Mouse (Mus musculus): Measurements from ENCODE around the gene Tmem182. TPM values are rescaled to one million over a fixed set of nuclear protein-coding genes. Genes with fewer than 3 reads are reported as not detected.

Tmem182 gene
- total RNA-seq, 2 experiments from 2014 or later = not detected

DNA sequence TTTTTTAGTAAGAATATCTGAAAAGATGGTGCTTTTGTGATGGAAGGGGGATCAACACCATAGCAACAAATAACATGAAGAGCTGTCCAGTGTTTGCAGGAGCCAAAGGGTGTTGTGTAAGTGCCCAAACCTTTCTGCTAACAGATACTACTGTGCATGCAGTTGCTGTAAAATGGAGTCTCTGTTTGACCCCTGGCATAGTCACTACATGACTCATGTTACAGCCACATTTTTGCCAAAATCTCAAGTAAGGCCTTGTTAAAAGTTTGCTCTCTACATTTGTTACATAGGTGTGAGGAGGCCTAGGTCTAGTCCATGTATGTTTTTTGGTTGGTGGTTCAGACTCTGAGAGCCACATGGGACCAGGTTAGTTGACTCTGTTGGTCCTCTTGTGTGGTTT lies 45.9 kb downstream of the Tmem182 start:
- no peak for ATAC-seq (replicated peaks; ENCODE audit: low FRiP score, poor library complexity, severe bottlenecking)

GRCm38 (mm10) chr1:40855268-40855667 lies 49.9 kb downstream of the Tmem182 start:
- ATAC-seq (replicated peaks; ENCODE audit: low FRiP score, poor library complexity, severe bottlenecking) = no peak

- no peak for ATAC-seq (replicated peaks; ENCODE audit: low FRiP score, poor library complexity, severe bottlenecking)
Measured at GRCm38 (mm10) chr1:40856846-40857636, 51.6 kb downstream of the Tmem182 start.

- no peak for ATAC-seq (replicated peaks; ENCODE audit: low FRiP score, poor library complexity, severe bottlenecking)
Measured at GRCm38 (mm10) chr1:40865043-40865442, 59.6 kb downstream of the Tmem182 start.

DNA sequence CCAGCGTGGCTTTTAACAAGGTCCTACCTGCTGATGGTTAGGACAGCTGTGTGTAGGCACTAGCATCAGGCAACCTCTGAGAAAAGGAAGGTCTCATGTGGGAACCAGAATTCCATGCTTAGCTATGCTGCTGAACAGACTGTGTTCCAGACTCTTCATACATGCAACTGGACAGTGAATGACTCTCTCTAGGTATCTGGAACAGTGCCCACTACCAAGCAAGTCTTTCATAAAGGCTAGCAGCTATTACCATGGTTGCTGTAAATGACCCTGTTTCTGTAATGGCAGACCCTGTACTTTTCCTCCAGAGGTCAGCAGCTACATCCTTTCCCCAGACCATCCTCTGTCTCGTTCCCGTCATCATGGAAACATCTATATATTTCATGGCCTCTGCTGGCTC lies 61.7 kb downstream of the Tmem182 start:
- ATAC-seq (replicated peaks; ENCODE audit: low FRiP score, poor library complexity, severe bottlenecking) = no peak

DNA sequence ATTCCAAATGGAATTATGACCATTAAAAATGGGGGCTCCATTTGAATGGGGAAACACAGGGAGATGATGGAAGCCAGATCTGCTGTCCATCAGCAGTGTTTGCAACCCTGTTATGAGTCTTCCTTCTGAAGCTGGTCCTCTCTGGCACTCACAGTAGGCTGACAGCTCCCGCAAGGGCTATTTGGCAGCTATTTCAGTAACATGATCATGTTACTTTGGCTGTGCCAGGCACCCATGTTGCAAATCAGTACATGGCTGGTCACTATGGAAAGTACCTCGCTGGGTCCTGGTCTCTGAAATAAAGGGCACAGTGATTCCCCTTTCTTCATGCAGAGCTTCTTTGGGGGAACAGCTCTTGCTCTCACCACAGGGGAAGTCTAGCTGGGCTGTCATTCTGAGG lies 62.2 kb downstream of the Tmem182 start:
- no peak for ATAC-seq (replicated peaks; ENCODE audit: low FRiP score, poor library complexity, severe bottlenecking)

DNA sequence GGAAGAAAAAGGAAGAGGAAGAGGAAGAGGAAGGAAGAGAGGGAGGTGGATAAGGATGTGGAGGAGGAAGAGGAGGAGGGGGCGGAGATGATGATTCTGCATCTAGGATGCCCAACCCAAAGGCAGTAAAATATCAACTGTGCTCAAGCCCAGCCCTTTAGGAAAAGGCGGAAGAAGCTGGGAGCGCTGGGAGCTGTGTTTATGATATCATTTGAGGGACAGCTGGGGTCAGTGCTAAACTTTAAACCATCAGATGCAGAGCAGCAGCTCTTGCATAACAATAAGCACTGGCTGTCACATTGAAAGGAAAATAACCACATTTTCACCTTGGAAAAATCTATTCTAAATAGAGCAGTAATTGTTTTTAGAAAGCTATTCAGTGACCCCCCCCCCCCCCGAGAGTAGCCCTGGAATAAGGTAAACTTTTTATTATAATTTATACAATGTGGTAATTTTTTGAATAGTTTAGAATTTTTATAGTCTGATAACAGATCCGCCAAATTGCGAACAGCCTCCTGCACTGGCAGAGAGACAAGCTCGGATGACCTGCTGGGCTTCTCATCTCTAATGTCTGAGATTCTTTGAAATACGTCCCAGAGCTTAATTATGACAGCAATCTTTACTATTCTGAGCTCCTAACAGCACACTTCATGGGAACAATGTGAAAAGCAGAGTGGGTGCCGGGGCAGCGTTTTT lies 68.5 kb downstream of the Tmem182 start:
- no peak for ATAC-seq (replicated peaks; ENCODE audit: low FRiP score, poor library complexity, severe bottlenecking)

- ATAC-seq (replicated peaks; ENCODE audit: low FRiP score, poor library complexity, severe bottlenecking) = no peak
Measured at GRCm38 (mm10) chr1:40874456-40875375, 69.3 kb downstream of the Tmem182 start.

GRCm38 (mm10) chr1:40879051-40879450 lies 73.7 kb downstream of the Tmem182 start:
- no peak for ATAC-seq (replicated peaks; ENCODE audit: low FRiP score, poor library complexity, severe bottlenecking)

DNA sequence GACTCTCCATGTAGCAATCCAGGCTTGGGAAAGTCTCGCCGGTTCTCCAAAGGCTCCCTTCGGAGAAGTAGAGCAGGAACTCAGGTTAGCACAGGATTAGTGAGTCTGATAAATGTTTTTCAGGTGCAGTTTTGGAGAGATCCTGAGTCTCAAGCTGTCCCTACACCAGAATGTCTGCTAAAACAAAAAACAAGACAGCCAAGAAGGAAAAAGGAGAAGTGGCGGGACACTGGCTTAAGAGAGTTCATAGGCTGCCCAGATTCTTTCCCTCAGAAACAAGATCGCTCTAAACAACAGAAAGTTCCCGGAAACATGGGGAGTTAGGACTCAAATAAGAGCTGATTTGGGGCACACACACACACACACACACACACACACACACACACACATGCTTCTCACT lies 74.1 kb downstream of the Tmem182 start:
- ATAC-seq (replicated peaks; ENCODE audit: low FRiP score, poor library complexity, severe bottlenecking) = no peak

- ATAC-seq (replicated peaks; ENCODE audit: low FRiP score, poor library complexity, severe bottlenecking) = no peak
Measured at GRCm38 (mm10) chr1:40880527-40880926, 75.1 kb downstream of the Tmem182 start.

DNA sequence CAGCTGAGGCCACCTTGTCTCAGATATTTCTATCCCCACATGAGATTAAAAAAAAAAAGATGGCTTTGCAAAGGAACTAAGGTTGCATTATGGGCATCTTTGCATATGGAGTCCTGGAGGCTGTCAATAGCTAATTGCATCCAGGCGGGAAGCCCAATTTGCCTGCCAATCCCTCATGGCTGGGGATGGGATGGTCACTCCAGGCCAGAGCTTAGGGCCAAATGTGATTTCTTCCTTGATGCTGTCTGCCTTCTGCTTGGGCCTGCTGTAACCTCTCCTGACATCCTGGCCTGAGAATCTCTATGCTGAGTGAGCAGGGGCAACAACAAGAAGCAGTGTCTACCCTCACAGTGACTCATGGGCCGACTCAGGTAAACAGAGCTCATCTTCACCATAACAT lies 78.5 kb downstream of the Tmem182 start:
- ATAC-seq (replicated peaks; ENCODE audit: low FRiP score, poor library complexity, severe bottlenecking) = no peak

GRCm38 (mm10) chr1:40884943-40885342 lies 79.5 kb downstream of the Tmem182 start:
- no peak for ATAC-seq (replicated peaks; ENCODE audit: low FRiP score, poor library complexity, severe bottlenecking)

DNA sequence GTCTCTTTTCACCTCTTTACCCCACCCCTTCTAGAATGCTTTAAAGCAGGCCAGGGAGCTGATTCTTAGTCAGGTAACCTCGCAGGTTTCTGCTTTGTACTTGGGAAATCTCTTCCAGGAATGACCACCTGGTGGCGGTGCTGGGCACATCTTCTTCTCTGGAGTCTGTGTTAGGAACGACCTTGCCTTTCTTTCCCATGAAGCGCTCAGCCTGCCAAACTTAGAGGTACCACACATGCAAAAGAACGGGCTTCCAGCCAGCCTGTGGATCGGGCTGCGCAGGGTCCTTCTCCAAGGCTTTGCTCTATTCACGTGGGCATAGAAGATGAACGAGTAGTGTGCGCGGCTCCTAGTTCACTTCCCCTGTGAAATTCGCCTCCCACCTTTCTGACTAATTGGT lies 82.3 kb downstream of the Tmem182 start:
- no peak for ATAC-seq (replicated peaks; ENCODE audit: low FRiP score, poor library complexity, severe bottlenecking)

GRCm38 (mm10) chr1:40888396-40889040 lies 83.1 kb downstream of the Tmem182 start:
- no peak for ATAC-seq (replicated peaks; ENCODE audit: low FRiP score, poor library complexity, severe bottlenecking)

DNA sequence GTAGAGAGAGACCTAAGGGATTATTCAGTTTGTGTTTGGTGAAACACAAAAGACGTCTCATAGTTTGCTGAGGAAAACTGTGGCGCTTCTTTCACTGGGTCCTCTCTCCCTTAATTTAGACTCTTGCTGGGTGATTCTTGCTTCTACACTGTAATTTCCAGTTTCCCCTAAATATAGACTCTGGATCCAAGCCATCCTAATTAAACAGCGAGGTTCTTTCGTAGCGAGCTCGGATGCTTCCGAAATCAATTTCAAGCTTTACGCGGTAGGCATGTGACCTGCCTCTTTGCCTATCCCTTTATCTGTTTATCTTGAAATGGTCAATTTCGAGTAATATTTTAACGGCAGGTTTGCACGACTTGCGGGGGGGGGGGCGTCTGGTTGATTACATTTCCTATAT lies 84.2 kb downstream of the Tmem182 start:
- no peak for ATAC-seq (replicated peaks; ENCODE audit: low FRiP score, poor library complexity, severe bottlenecking)

DNA sequence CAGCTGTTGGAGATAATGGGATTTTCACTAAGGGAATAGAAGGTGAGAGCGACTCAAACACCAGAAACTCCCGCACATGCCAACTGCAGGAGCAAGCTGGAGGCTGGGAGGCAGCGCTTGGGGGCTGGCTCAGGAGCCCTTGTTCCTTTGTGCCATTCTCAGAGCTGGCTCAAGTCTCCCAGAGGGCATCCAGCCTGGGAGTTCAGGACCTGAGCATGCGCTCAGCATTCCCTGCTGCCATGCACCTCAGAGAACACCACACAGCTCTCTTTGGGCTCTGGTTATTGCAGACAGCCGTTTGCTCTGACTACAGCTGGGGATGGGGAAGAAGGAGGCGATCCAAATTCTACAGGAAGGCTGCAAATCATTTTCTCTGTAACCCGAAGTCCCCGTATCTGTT lies 84.8 kb downstream of the Tmem182 start:
- no peak for ATAC-seq (replicated peaks; ENCODE audit: low FRiP score, poor library complexity, severe bottlenecking)

- ATAC-seq (replicated peaks; ENCODE audit: low FRiP score, poor library complexity, severe bottlenecking) = no peak
Measured at GRCm38 (mm10) chr1:40903712-40904111, 98.3 kb downstream of the Tmem182 start.
